Mouse (Mus musculus): ENCODE results near the gene Zfp949. TPM values are rescaled to one million over a fixed set of nuclear protein-coding genes. Genes with fewer than 3 reads are reported as not detected.
"Not testable (repeated sequence)": the region's sequence is repeated elsewhere in the genome, so short reads cannot be mapped to it uniquely, and the experiment has no call there.

Gene Zfp949
- polyA plus RNA-seq, 1 experiment: 8.8 TPM

- Histone ChIP-seq H3K4me1 (ENCODE audit: control insufficient read depth, insufficient read depth, low read length) (no peaks in the 10 kb centered on the region; the same call in 1 of the 2 replicates), H3K27ac (ENCODE audit: insufficient read depth, low read length) (no peak overlapping the region), H3K4me3 (ENCODE audit: insufficient read depth, low read length) (no peak overlapping the region)
- TF ChIP-seq POLR2A (IDR thresholded peaks at IDR 0.05; ENCODE audit: low read depth, low read length) (no peak), CTCF (IDR thresholded peaks at IDR 0.05; ENCODE audit: borderline replicate concordance, insufficient read depth, low read length) (no peak)
Observed at GRCm38 (mm10) chr9:88534093-88534492, 13.7 kb upstream of the Zfp949 start.

GRCm38 (mm10) chr9:88539546-88540224, 8.1 kb upstream of the Zfp949 start:
- H3K4me3 ChIP-seq (ENCODE audit: insufficient read depth, low read length): no peak overlapping the region
- no peak for TF ChIP-seq CTCF (IDR thresholded peaks at IDR 0.05; ENCODE audit: borderline replicate concordance, insufficient read depth, low read length)
- no peak for TF ChIP-seq POLR2A (IDR thresholded peaks at IDR 0.05; ENCODE audit: low read depth, low read length)
- H3K4me1 ChIP-seq (ENCODE audit: control insufficient read depth, insufficient read depth, low read length): no peaks in the 10 kb centered on the region
- H3K27ac ChIP-seq (ENCODE audit: insufficient read depth, low read length): peak overlapping the region; percentile 41

- no peaks in the 10 kb centered on the region for H3K4me1 ChIP-seq (ENCODE audit: control insufficient read depth, insufficient read depth, low read length)
- TF ChIP-seq POLR2A (IDR thresholded peaks at IDR 0.05; ENCODE audit: low read depth, low read length) (no peak), CTCF (IDR thresholded peaks at IDR 0.05; ENCODE audit: borderline replicate concordance, insufficient read depth, low read length) (no peak)
- no peak overlapping the region for H3K4me3 ChIP-seq (ENCODE audit: insufficient read depth, low read length)
- H3K27ac ChIP-seq (ENCODE audit: insufficient read depth, low read length): no peak overlapping the region
Observed at GRCm38 (mm10) chr9:88542816-88543215, 5.0 kb upstream of the Zfp949 start.

- TF ChIP-seq CTCF (IDR thresholded peaks at IDR 0.05; ENCODE audit: borderline replicate concordance, insufficient read depth, low read length) (no peak), POLR2A (IDR thresholded peaks at IDR 0.05; ENCODE audit: low read depth, low read length) (no peak)
- Histone ChIP-seq H3K27ac (ENCODE audit: insufficient read depth, low read length) (no peak overlapping the region), H3K4me3 (ENCODE audit: insufficient read depth, low read length) (no peak overlapping the region), H3K4me1 (ENCODE audit: control insufficient read depth, insufficient read depth, low read length) (no peaks in the 10 kb centered on the region)
Observed at GRCm38 (mm10) chr9:88545534-88545933, 2.3 kb upstream of the Zfp949 start.

GRCm38 (mm10) chr9:88546166-88546565, 1.7 kb upstream of the Zfp949 start:
- H3K4me1 ChIP-seq (ENCODE audit: control insufficient read depth, insufficient read depth, low read length): no peaks in the 10 kb centered on the region
- H3K4me3 ChIP-seq (ENCODE audit: insufficient read depth, low read length): no peak overlapping the region
- TF ChIP-seq CTCF (IDR thresholded peaks at IDR 0.05; ENCODE audit: borderline replicate concordance, insufficient read depth, low read length): no peak
- TF ChIP-seq POLR2A (IDR thresholded peaks at IDR 0.05; ENCODE audit: low read depth, low read length): no peak
- H3K27ac ChIP-seq (ENCODE audit: insufficient read depth, low read length): no peak overlapping the region

- no peak overlapping the region for H3K4me3 ChIP-seq (ENCODE audit: insufficient read depth, low read length)
- TF ChIP-seq POLR2A (IDR thresholded peaks at IDR 0.05; ENCODE audit: low read depth, low read length): no peak
- TF ChIP-seq CTCF (IDR thresholded peaks at IDR 0.05; ENCODE audit: borderline replicate concordance, insufficient read depth, low read length): no peak
- no peak overlapping the region for H3K27ac ChIP-seq (ENCODE audit: insufficient read depth, low read length)
- H3K4me1 ChIP-seq (ENCODE audit: control insufficient read depth, insufficient read depth, low read length): no peaks in the 10 kb centered on the region
Observed at GRCm38 (mm10) chr9:88546657-88547056, 1.2 kb upstream of the Zfp949 start.

GRCm38 (mm10) chr9:88547270-88547669, 550 bp upstream of the Zfp949 start:
- Histone ChIP-seq H3K4me3 (ENCODE audit: insufficient read depth, low read length) (peak overlapping the region; percentile 97), H3K4me1 (ENCODE audit: control insufficient read depth, insufficient read depth, low read length) (no peaks in the 10 kb centered on the region), H3K27ac (ENCODE audit: insufficient read depth, low read length) (peak overlapping the region; percentile 49; the same call in 1 of the 2 replicates)
- TF ChIP-seq POLR2A (IDR thresholded peaks at IDR 0.05; ENCODE audit: low read depth, low read length): no peak
- TF ChIP-seq CTCF (IDR thresholded peaks at IDR 0.05; ENCODE audit: borderline replicate concordance, insufficient read depth, low read length): no peak

GRCm38 (mm10) chr9:88548614-88548945, 760 bp downstream of the Zfp949 start:
- H3K4me3 ChIP-seq (ENCODE audit: insufficient read depth, low read length): peak overlapping the region; percentile 97
- H3K4me1 ChIP-seq (ENCODE audit: control insufficient read depth, insufficient read depth, low read length): no peaks in the 10 kb centered on the region
- peak overlapping the region; percentile 83 for H3K27ac ChIP-seq (ENCODE audit: insufficient read depth, low read length)
- TF ChIP-seq CTCF (IDR thresholded peaks at IDR 0.05; ENCODE audit: borderline replicate concordance, insufficient read depth, low read length) (no peak), POLR2A (IDR thresholded peaks at IDR 0.05; ENCODE audit: low read depth, low read length) (no peak)

GRCm38 (mm10) chr9:88553071-88553470, 5.3 kb downstream of the Zfp949 start:
- TF ChIP-seq POLR2A (IDR thresholded peaks at IDR 0.05; ENCODE audit: low read depth, low read length): no peak
- no peak for TF ChIP-seq CTCF (IDR thresholded peaks at IDR 0.05; ENCODE audit: borderline replicate concordance, insufficient read depth, low read length)
- H3K27ac ChIP-seq (ENCODE audit: insufficient read depth, low read length): no peak overlapping the region
- H3K4me3 ChIP-seq (ENCODE audit: insufficient read depth, low read length): no peak overlapping the region
- no peaks in the 10 kb centered on the region for H3K4me1 ChIP-seq (ENCODE audit: control insufficient read depth, insufficient read depth, low read length)

GRCm38 (mm10) chr9:88558146-88558545, 10.3 kb downstream of the Zfp949 start:
- H3K4me1 ChIP-seq (ENCODE audit: control insufficient read depth, insufficient read depth, low read length): no peaks in the 10 kb centered on the region
- TF ChIP-seq POLR2A (IDR thresholded peaks at IDR 0.05; ENCODE audit: low read depth, low read length): no peak
- TF ChIP-seq CTCF (IDR thresholded peaks at IDR 0.05; ENCODE audit: borderline replicate concordance, insufficient read depth, low read length): no peak
- H3K27ac ChIP-seq (ENCODE audit: insufficient read depth, low read length): no peak overlapping the region
- H3K4me3 ChIP-seq (ENCODE audit: insufficient read depth, low read length): no peak overlapping the region

- not testable (repeated sequence) for H3K4me1 ChIP-seq (ENCODE audit: control insufficient read depth, insufficient read depth, low read length); H3K27ac ChIP-seq (ENCODE audit: insufficient read depth, low read length); H3K4me3 ChIP-seq (ENCODE audit: insufficient read depth, low read length)
Observed at GRCm38 (mm10) chr9:88561476-88561875, 13.7 kb downstream of the Zfp949 start.

GRCm38 (mm10) chr9:88570471-88570870, 22.7 kb downstream of the Zfp949 start:
- H3K4me3 ChIP-seq (ENCODE audit: insufficient read depth, low read length); H3K27ac ChIP-seq (ENCODE audit: insufficient read depth, low read length); H3K4me1 ChIP-seq (ENCODE audit: control insufficient read depth, insufficient read depth, low read length): not testable (repeated sequence)

- not testable (repeated sequence) for H3K4me3 ChIP-seq (ENCODE audit: insufficient read depth, low read length); H3K4me1 ChIP-seq (ENCODE audit: control insufficient read depth, insufficient read depth, low read length); H3K27ac ChIP-seq (ENCODE audit: insufficient read depth, low read length)
Observed at GRCm38 (mm10) chr9:88580591-88580990, 32.8 kb downstream of the Zfp949 start, which contains the start of gene Trim43a. Gene Trim43a, plus strand, starts transcription at chr9:88580891.

- not testable (repeated sequence) for H3K27ac ChIP-seq (ENCODE audit: insufficient read depth, low read length); H3K4me1 ChIP-seq (ENCODE audit: control insufficient read depth, insufficient read depth, low read length); H3K4me3 ChIP-seq (ENCODE audit: insufficient read depth, low read length)
Observed at GRCm38 (mm10) chr9:88593708-88594107, 45.9 kb downstream of the Zfp949 start.
